Mouse (Mus musculus): ENCODE data around the gene Dnajb14.
A peak's percentile ranks its signal among the peaks of the same experiment; 100 is the strongest.
"Not testable (repeated sequence)": the region's sequence is repeated elsewhere in the genome, so short reads cannot be mapped to it uniquely, and the experiment has no call there.

Gene Dnajb14

GRCm38 (mm10) chr3:137863330-137864123, 3.9 kb upstream of the Dnajb14 start:
- no peak for DNase-seq (ENCODE audit: low read depth in 2 of 2, low spot score in 2 of 2)

GRCm38 (mm10) chr3:137864124-137864987, 3.1 kb upstream of the Dnajb14 start, which contains the start of gene H2afz:
H2afz (plus strand) TSS chr3:137864487.
- DNase-seq (ENCODE audit: low read depth in 2 of 2, low spot score in 2 of 2): peak; percentile 94 to 98

- DNase-seq (ENCODE audit: low read depth in 2 of 2, low spot score in 2 of 2): peak; percentile 73 to 83
These were observed 2.2 kb upstream of the Dnajb14 start for GRCm38 (mm10) chr3:137864988-137865982.

GRCm38 (mm10) chr3:137867133-137867436, 390 bp upstream of the Dnajb14 start:
- DNase-seq (ENCODE audit: low read depth in 2 of 2, low spot score in 2 of 2): no peak

- DNase-seq (ENCODE audit: low read depth in 2 of 2, low spot score in 2 of 2): peak; percentile 20 to 42
These were observed 829 bp downstream of the Dnajb14 start for GRCm38 (mm10) chr3:137868094-137868913.

GRCm38 (mm10) chr3:137869395-137869794, 1.9 kb downstream of the Dnajb14 start:
- no peak for DNase-seq (ENCODE audit: low read depth in 2 of 2, low spot score in 2 of 2)

- DNase-seq (ENCODE audit: low read depth in 2 of 2, low spot score in 2 of 2): no peak
These were observed 11.8 kb downstream of the Dnajb14 start for GRCm38 (mm10) chr3:137879313-137879712.

GRCm38 (mm10) chr3:137880109-137880748, 12.8 kb downstream of the Dnajb14 start:
- no peak for DNase-seq (ENCODE audit: low read depth in 2 of 2, low spot score in 2 of 2)

- DNase-seq (ENCODE audit: low read depth in 2 of 2, low spot score in 2 of 2): no peak
These were observed 13.6 kb downstream of the Dnajb14 start for GRCm38 (mm10) chr3:137881093-137881492.

- DNase-seq (ENCODE audit: low read depth in 2 of 2, low spot score in 2 of 2): no peak
These were observed 20.5 kb downstream of the Dnajb14 start for GRCm38 (mm10) chr3:137887961-137888360.

- DNase-seq (ENCODE audit: low read depth in 2 of 2, low spot score in 2 of 2): no peak
These were observed 23.6 kb downstream of the Dnajb14 start for GRCm38 (mm10) chr3:137891089-137891488.

GRCm38 (mm10) chr3:137892118-137892517, 24.6 kb downstream of the Dnajb14 start:
- no peak for DNase-seq (ENCODE audit: low read depth in 2 of 2, low spot score in 2 of 2)

GRCm38 (mm10) chr3:137893789-137894188, 26.3 kb downstream of the Dnajb14 start:
- no peak for DNase-seq (ENCODE audit: low read depth in 2 of 2, low spot score in 2 of 2)

- DNase-seq (ENCODE audit: low read depth in 2 of 2, low spot score in 2 of 2): peak in 1 of 2 experiments; percentile 23
These were observed 27.7 kb downstream of the Dnajb14 start for GRCm38 (mm10) chr3:137895196-137895595.

GRCm38 (mm10) chr3:137896386-137896785, 28.9 kb downstream of the Dnajb14 start:
- no peak for DNase-seq (ENCODE audit: low read depth in 2 of 2, low spot score in 2 of 2)

GRCm38 (mm10) chr3:137896867-137897266, 29.4 kb downstream of the Dnajb14 start:
- no peak for DNase-seq (ENCODE audit: low read depth in 2 of 2, low spot score in 2 of 2)

- DNase-seq (ENCODE audit: low read depth in 2 of 2, low spot score in 2 of 2): no peak
These were observed 30.2 kb downstream of the Dnajb14 start for GRCm38 (mm10) chr3:137897685-137898084.

GRCm38 (mm10) chr3:137900149-137900548, 32.7 kb downstream of the Dnajb14 start:
- DNase-seq (ENCODE audit: low read depth in 2 of 2, low spot score in 2 of 2): no peak

GRCm38 (mm10) chr3:137913093-137913492, 45.6 kb downstream of the Dnajb14 start:
- no peak for DNase-seq (ENCODE audit: low read depth in 2 of 2, low spot score in 2 of 2)

- not testable (repeated sequence) for DNase-seq (ENCODE audit: low read depth in 2 of 2, low spot score in 2 of 2)
These were observed 47.1 kb downstream of the Dnajb14 start for GRCm38 (mm10) chr3:137914567-137914966.

All from CD8-positive naive resting alpha-beta T cell, adult 2 months (primary cell).